Mouse (Mus musculus) common myeloid progenitor, adult 5-6 weeks (primary cell): ENCODE measurements around the gene Mpeg1. TPM values are rescaled to one million over a fixed set of nuclear protein-coding genes. Genes with fewer than 3 reads are reported as not detected.
A peak's percentile ranks its signal among the peaks of the same experiment; 100 is the strongest.

ENCODE experiments used
- ATAC-seq: replicated peaks from 2 replicates; pipeline ENCODE4 v1.8.0; 2016; ENCODE audit warnings: low read depth, mild to moderate bottlenecking, moderate TSS enrichment, inconsistent platforms; ENCODE audit not compliant: poor library complexity, severe bottlenecking
- total RNA-seq: library from RNA; stranded (forward); fragments of 200-1000, 187-1606 nt; gene quantifications from 2 replicates; pipeline ENCODE4 v1.2.3, GENCODE M21; 2017

Gene Mpeg1
- total RNA-seq, 1 experiment from 2014 or later: 39.1 TPM

GRCm38 (mm10) chr19:12464127-12464526, 3.5 kb downstream of the Mpeg1 start:
- ATAC-seq: peak; percentile 72

DNA sequence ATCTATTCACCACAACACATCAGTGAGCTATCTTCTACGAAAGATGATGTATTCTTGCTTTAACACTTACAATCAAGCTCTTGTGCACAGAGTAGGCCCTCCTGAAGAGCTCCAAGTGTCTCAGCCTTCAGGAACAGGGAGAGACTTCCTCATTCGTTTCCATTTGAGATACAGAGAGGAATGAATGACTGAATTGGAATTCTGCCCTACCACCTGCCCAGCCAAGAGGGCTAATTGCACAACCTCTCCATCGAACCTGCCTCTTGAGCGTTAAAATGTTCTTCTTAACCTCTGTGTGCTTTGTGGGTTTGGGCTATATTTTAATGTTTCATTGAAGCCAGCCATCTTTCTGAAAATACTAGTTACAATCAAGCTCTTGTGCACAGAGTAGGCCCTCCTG, 4.1 kb downstream of the Mpeg1 start:
- ATAC-seq: no peak

GRCm38 (mm10) chr19:12465530-12466144, 5.1 kb downstream of the Mpeg1 start:
- no peak for ATAC-seq

DNA sequence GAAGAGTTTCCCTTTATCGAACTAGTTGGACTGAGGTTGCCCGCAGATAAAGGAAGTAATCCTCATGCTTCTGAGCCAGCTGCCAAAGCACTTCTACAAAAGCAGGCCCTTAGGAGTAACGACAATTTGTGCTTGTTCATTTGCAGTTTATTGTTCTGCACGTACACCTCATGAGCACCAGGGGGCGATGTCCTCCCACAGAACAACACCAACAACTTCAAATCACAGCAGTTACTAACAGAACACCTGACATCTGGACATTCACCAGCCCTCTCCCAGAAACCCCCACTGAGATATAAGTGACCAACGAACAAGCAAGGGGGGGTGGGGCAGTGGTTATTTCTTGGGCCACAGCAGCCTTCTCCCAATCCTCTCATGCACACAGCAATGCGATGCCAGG, 5.6 kb downstream of the Mpeg1 start:
- peak; percentile 76 for ATAC-seq

GRCm38 (mm10) chr19:12467436-12467835, 6.9 kb downstream of the Mpeg1 start:
- no peak for ATAC-seq

DNA sequence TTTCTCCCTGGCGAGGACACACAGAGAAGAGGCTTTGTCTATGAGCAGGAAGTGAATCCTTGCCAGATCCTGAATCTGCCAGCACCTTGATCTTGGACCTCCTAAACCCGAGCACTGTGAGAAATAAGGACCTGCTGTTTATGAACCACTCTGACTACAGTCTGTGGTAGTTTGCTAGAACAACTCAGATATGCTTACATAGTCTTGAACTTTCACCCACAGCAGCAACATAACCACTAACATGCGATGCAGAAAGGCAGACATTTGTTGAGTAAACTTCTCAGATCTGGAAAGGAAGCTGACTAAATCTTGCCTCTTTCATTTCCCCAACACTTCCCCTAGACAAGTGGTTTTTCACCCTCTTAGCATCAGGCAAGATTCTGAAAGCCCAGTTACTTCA, 11.3 kb downstream of the Mpeg1 start:
- no peak for ATAC-seq

DNA sequence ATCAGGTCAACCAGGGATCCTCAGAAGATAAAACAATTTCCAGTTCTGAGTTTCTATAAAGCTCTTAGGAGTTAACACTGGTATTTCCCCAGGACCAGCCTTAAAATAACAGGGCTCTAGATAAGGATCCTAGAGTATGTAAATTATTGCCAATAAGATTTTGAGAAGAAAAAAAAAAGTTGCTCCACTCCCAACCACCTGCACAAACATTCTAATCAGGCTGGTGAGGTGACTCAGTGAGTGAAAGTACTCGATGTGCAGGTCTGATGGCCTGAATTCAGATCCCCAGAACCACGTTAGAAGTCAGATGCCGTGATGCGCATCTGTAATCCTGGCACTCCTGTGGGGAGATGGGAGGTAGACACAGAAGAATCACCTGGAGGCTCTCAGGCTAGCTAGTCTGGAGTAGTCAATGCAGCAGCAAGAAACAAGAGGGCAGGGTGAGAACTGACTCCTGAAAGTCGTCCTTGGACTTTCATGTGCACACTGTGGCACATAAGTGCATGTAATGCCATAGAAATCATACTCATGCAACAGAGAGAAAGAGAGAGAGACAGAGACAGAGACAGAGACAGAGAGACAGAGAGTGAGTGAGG, 11.9 kb downstream of the Mpeg1 start:
- no peak for ATAC-seq

- ATAC-seq: no peak
Observed at GRCm38 (mm10) chr19:12473201-12473641, 12.6 kb downstream of the Mpeg1 start.

GRCm38 (mm10) chr19:12473951-12474350, 13.4 kb downstream of the Mpeg1 start:
- ATAC-seq: no peak

DNA sequence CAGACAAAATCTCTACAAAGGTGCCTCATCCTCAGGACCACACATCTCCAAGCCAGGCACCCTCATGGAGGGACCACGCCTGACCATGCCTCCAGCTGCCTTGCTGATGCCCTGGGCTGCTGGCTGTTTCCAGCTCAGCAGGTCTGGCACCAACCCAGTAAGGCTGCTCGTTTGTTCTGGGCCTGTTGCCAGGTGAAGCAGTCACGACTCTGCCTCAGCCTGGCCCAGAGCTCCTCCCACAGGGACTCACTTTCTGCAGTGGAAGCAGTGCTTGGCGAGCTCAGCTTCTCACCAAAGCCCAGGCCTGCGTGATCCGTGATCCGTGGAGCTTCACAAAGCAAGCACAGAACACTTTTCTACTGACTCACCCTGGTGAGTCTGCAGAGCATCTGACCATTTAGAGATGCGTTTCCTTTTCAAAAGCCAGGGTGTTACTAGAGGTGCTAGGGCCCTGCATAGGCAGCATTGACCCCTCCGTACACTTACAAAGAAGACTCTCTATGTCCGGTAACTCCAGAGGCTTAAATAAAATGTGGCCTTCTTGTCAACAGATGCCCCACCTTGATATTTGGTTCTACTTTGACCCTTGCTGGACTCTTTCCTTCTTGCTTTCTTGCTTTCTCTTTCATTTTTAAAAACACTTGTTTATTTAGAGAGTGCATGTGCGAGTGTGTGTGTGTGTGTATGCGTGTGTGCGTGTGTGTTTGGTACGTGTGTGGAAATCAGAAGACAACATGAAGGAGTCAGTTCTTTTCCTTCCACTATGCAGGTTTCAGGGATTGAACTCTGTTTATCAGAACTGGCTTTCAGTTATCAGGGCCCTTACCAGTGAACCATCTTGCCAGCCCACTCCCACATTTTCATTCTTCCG, 15.0 kb downstream of the Mpeg1 start:
- peak; percentile 77 for ATAC-seq

- no peak for ATAC-seq
Observed at GRCm38 (mm10) chr19:12476721-12477270, 16.2 kb downstream of the Mpeg1 start.

GRCm38 (mm10) chr19:12478369-12478768, 17.8 kb downstream of the Mpeg1 start:
- peak; percentile 80 for ATAC-seq

GRCm38 (mm10) chr19:12483782-12484181, 23.2 kb downstream of the Mpeg1 start:
- ATAC-seq: no peak

- ATAC-seq: no peak
Observed at GRCm38 (mm10) chr19:12484210-12484609, 23.6 kb downstream of the Mpeg1 start.

DNA sequence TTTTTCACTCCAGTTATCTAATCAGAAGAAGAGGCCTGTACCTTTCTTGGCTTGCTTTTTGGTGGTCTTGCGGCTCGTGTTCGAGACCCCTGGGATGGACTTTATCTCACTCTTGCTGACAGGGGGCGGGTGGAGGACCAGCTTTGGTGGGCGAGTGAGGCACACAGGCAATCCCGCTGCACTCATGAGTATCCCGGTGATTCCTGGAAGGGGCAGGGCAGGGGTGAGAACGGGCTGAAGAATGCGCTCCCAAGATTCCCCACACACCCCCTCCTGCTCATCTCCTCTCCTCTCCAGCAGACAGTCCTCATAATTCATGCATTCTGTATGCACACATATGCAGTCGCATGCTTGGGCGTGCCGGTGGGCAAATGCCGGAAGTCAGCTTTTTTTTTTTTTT, 24.6 kb downstream of the Mpeg1 start:
- no peak for ATAC-seq

DNA sequence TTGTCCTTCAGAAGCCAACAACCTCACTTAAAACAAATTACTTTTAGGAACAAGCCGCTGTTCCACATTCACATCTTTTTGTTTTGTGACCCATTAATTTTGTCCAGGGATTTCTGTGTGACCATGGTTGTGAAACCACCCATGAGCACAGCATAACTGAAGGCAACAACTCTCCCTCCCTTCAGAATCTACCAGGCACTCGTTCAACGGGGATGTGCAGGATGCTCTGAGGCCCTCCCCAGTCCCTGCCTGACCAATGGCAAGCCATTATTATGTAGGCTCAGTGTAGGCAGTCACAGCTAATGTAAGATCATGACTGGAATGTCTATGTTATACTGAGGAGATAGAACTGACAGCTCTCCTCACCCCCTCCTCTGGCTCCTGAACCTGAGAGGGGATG, 25.1 kb downstream of the Mpeg1 start:
- no peak for ATAC-seq

DNA sequence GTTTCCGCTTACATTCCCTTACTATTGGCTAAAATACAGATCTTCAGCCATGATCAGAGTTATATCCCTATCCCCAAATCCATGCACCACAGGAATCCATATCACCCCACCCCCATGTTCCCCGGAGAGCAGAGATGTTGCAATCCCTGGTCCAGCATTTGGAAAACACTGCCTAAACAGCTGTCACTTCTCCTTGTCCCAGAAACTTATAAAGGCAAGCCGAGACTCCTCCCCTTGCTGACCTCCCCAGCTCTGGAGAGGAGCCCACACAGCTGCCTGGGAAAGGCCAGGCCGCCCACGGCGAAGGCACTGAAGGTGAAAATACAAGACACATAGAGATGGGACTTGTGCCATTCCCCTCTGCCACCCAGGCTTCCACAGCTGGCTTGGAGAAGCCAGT, 26.3 kb downstream of the Mpeg1 start:
- ATAC-seq: no peak

GRCm38 (mm10) chr19:12487511-12488204, 27.1 kb downstream of the Mpeg1 start:
- no peak for ATAC-seq

DNA sequence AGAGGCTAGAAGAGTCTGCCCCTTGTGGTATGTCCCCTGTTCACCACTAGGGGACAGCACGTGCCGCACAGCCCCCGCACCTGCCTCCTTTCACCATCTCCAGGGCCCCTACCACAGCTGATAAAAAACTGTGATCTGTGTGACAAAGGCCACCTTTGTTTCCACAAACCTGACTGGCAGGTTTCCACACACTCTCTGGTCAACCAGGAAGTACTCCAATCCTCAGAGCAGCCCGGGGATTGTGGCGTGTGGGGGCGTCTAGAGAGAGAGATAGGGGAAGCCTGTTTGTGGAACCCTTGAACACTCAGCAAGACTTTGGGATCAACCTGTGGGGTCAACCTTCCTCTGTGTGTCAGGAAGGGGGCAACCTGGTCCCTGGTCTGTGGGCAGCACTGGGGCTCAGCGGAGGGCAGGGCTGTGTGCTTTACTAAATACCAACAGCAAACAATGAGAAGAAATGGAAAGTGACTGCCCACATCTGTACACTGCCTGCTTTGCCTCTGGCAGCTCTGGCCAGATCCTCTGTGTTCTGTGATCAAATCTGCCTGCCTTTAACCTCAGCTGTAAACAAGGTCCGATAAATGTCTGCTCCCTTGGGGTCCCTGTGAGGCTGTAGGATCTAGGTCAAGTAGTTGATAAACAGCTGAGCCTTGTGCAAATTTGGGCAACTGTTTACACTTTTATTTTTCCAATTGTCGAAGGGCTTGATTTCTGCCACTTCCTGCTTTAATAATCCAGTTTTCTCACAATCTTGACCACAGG, 27.8 kb downstream of the Mpeg1 start:
- ATAC-seq: peak; percentile 88
